Mouse (Mus musculus) skeletal muscle tissue, postnatal 0 days (tissue): ENCODE measurements around the gene Smarca5. TPM values are rescaled to one million over a fixed set of nuclear protein-coding genes. Genes with fewer than 3 reads are reported as not detected.

Experiments used
- polyA plus RNA-seq: library from polyadenylated mRNA; unstranded; fragments of >200 nt; fragmentation: Nextera tagmentation; extraction: Ambion mirVana; gene quantifications from 2 replicates; pipeline ENCODE4 v1.2.1, GENCODE M21; 2015

The Smarca5 gene
- polyA plus RNA-seq: 22.0 and 26.5 TPM in 2 replicates

GRCm38 (mm10) chr8:80739155-80739924 lies at the start of gene Smarca5:
TSS of gene Smarca5 (minus strand) at chr8:80739497.

Other genes starting within 250 kb of the Smarca5 start
- 1.1 TPM in 2 replicates for gene Gypa, start 245.7 kb downstream of the Smarca5 start, polyA plus RNA-seq
- not detected in 2 replicates for gene Frem3, start 128.4 kb downstream of the Smarca5 start, polyA plus RNA-seq
- gene Gab1, start 141.0 kb upstream of the Smarca5 start, polyA plus RNA-seq: 8.5 and 9.8 TPM in 2 replicates